Mouse (Mus musculus) heart, postnatal 0 days (tissue): ENCODE data around the gene Gmds. TPM values are rescaled to one million over a fixed set of nuclear protein-coding genes. Genes with fewer than 3 reads are reported as not detected.

ENCODE experiments used
- ATAC-seq: fragments of 200-750 bp; cut with Nextera tagmentation; 2 replicates; pipeline ENCODE4 v1.8.0; 2017; ENCODE audit warnings: low read depth, moderate number of reproducible peaks, moderate library complexity; ENCODE audit not compliant: insufficient read depth
- DNase-seq: peaks from one replicate; pipeline ENCODE4 v3.0.0-alpha.2; 2016; ENCODE audit warnings: low spot score
- H3K27ac ChIP-seq: fragments of 300-500 bp; sonication (generic); 2 replicates; pipeline ENCODE4 v1.5.1; 2014; ENCODE audit warnings: low read depth, mild to moderate bottlenecking
- H3K27me3 ChIP-seq: fragments of 300-500 bp; sonication (generic); 2 replicates; pipeline ENCODE4 v1.6.1; 2014; ENCODE audit warnings: low read length, mixed read lengths; ENCODE audit not compliant: control insufficient read depth, insufficient read depth
- H3K36me3 ChIP-seq: fragments of 300-500 bp; sonication (generic); replicated peaks from 2 replicates; pipeline ENCODE4 v1.6.1; 2014; ENCODE audit warnings: low read length, mixed read lengths; ENCODE audit not compliant: control insufficient read depth, insufficient read depth
- H3K4me1 ChIP-seq: fragments of 300-500 bp; sonication (generic); 2 replicates; pipeline ENCODE4 v1.6.1; 2014; ENCODE audit warnings: antibody characterized with exemption; ENCODE audit not compliant: control insufficient read depth, insufficient read depth
- H3K4me2 ChIP-seq: fragments of 300-500 bp; sonication (generic); 2 replicates; pipeline ENCODE4 v1.6.1; 2014; ENCODE audit warnings: low read depth, mild to moderate bottlenecking, low read length, moderate library complexity
- H3K4me3 ChIP-seq: fragments of 300-500 bp; sonication (generic); 2 replicates; pipeline ENCODE4 v1.5.1; 2014; ENCODE audit warnings: low read depth, low read length
- H3K9ac ChIP-seq: fragments of 300-500 bp; sonication (generic); replicated peaks from 2 replicates; pipeline ENCODE4 v1.6.1; 2014; ENCODE audit warnings: low read depth, low read length, mixed read lengths
- H3K9me3 ChIP-seq: fragments of 300-500 bp; sonication (generic); replicated peaks from 2 replicates; pipeline ENCODE4 v1.6.1; 2016; ENCODE audit warnings: low read length; ENCODE audit not compliant: control insufficient read depth
- CTCF ChIP-seq: IDR thresholded peaks from 2 replicates; pipeline ENCODE4 v1.5.1; 2016; ENCODE audit warnings: antibody characterized with exemption, control low read depth, low read depth
- EP300 ChIP-seq: IDR thresholded peaks from 2 replicates; pipeline ENCODE4 v1.6.1; 2016; ENCODE audit warnings: antibody characterized with exemption, low read depth
- WGBS: fragments of 180-500 bp; shearing (Covaris S2); extraction: QIAGEN DNeasy Blood & Tissue Kit; methylation state at CpG from one replicate; pipeline ENCODE4 v1.1.7; 2014; 5-methylcytosine and 5-hydroxymethylcytosine counted together
- polyA plus RNA-seq: library from polyadenylated mRNA; unstranded; fragments of >200 nt; fragmentation: Nextera tagmentation; extraction: Ambion mirVana; gene quantifications from 2 replicates; pipeline ENCODE4 v1.2.1, GENCODE M21; 2015
- total RNA-seq: library from RNA; depleted of rRNA; stranded (reverse); fragments of >200 nt; gene quantifications from 2 replicates; pipeline ENCODE4 v1.2.3, GENCODE M21; 2014; ENCODE audit warnings: low replicate concordance

The Gmds gene
- total and polyA plus RNA-seq, 2 experiments from 2014 or later: 1.3 to 13.0 TPM

DNA sequence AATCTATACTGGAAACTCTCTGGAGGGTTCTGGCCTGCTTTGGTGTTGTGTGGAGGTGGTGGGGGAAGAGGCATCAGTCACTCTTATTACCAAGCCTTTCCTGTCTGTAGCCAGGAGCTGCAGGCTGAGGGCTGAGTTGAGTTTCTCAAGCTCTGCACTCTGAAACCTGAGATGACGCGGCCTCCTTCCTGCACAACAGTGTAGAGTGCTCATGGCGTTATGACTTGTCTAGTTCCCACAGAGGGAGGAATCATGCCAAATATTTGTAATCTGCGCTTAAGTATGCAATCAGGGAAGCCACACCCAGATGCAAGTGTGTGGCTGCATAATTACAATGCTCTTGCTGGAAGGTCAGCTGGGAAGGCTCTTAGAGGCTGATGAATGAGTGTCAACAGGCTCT lies 461.5 kb downstream of the Gmds start:
- TF ChIP-seq CTCF (no peak), EP300 (no peak)
- H3K9me3 ChIP-seq: no peaks in the 10 kb centered on the region
- peaks cover 15% of the 10 kb centered on the region for H3K4me1 ChIP-seq
- no peaks in the 10 kb centered on the region for H3K27me3 ChIP-seq
- ATAC-seq: peak; percentile 94
- 3% methylated on average over 4 of the region's 4 CpGs for WGBS
- no peak overlapping the region for H3K4me2 ChIP-seq
- H3K4me3 ChIP-seq: no peak overlapping the region
- H3K9ac ChIP-seq: no peak overlapping the region
- H3K36me3 ChIP-seq: no peaks in the 10 kb centered on the region
- H3K27ac ChIP-seq: peak overlapping the region; percentile 62
- DNase-seq: peak; percentile 76

DNA sequence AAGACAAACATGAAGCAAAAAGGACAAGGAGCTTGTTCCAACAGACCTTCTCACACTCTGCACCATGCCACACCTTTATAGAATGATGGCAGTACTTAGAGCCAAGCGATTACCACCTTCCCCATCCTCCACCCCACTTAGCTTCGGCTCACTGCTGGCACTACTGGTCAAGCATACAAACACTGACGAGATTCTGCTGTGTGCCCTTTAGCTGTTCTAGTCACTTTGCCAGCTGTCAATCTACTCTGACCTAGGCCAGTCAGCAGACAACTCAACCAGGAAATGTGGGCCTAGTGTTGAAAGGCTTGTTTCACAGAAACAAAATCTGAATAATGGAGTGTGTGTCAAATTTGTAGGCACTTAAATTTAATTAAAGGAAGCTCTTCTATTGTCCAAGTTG lies 464.1 kb downstream of the Gmds start:
- H3K27me3 ChIP-seq: no peaks in the 10 kb centered on the region
- H3K4me2 ChIP-seq: no peak overlapping the region
- H3K9ac ChIP-seq: no peak overlapping the region
- peaks cover 15% of the 10 kb centered on the region for H3K4me1 ChIP-seq
- ATAC-seq (no peak), DNase-seq (no peak)
- H3K27ac ChIP-seq: no peak overlapping the region
- 61% methylated on average over 3 of the region's 3 CpGs for WGBS
- no peak for TF ChIP-seq EP300
- no peak for TF ChIP-seq CTCF
- no peak overlapping the region for H3K4me3 ChIP-seq
- no peaks in the 10 kb centered on the region for H3K36me3 ChIP-seq
- H3K9me3 ChIP-seq: no peaks in the 10 kb centered on the region

DNA sequence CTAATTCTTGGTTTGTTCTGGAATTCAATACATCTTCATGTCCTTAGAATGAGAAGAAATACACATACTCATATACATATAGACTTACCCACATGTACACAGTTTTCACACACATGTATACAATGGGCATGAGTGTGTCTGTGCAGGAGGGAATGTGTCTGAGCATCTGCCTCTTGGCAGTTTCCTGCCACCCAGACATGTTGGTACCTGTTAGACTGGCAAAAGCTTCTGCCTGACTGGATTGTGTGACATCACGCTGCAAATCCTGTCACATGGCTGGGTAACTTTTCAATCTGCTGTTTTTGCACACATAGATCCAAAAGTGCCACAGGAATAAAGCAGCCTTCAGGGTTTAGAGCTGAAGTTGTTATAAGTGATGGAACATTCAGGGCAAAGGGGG lies 465.3 kb downstream of the Gmds start:
- Histone ChIP-seq H3K4me2 (no peak overlapping the region), H3K36me3 (no peaks in the 10 kb centered on the region), H3K4me3 (no peak overlapping the region), H3K27ac (no peak overlapping the region), H3K27me3 (no peaks in the 10 kb centered on the region), H3K9ac (no peak overlapping the region), H3K4me1 (peaks cover 15% of the 10 kb centered on the region), H3K9me3 (no peaks in the 10 kb centered on the region)
- ATAC-seq (no peak), DNase-seq (no peak)
- TF ChIP-seq EP300: no peak
- no peak for TF ChIP-seq CTCF
- 79% methylated on average over 1 of the region's 1 CpGs for WGBS

DNA sequence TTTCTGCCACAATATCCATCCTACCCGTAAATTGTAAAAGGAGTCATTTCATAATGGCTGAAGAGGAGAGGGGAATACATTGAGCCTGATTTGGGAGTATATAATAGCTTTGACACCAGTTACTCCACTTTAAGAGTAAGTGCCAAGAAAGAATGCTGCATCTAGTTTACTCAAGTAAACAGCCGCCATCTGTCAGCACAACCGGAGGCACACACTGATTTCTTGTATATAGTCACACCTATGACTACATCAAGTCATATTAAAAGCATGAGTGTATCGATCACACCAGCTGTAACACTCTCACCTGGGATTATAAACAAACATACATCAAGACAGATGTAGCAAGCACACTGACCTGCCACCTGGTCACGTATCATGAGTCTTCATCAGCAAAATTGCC lies 473.8 kb downstream of the Gmds start:
- Histone ChIP-seq H3K9me3 (no peaks in the 10 kb centered on the region), H3K36me3 (no peaks in the 10 kb centered on the region), H3K27me3 (no peaks in the 10 kb centered on the region), H3K27ac (no peak overlapping the region), H3K4me2 (no peak overlapping the region), H3K4me3 (no peak overlapping the region), H3K9ac (no peak overlapping the region), H3K4me1 (no peaks in the 10 kb centered on the region)
- DNase-seq (no peak), ATAC-seq (no peak)
- 85% methylated on average over 5 of the region's 5 CpGs for WGBS
- TF ChIP-seq EP300: no peak
- TF ChIP-seq CTCF: no peak

DNA sequence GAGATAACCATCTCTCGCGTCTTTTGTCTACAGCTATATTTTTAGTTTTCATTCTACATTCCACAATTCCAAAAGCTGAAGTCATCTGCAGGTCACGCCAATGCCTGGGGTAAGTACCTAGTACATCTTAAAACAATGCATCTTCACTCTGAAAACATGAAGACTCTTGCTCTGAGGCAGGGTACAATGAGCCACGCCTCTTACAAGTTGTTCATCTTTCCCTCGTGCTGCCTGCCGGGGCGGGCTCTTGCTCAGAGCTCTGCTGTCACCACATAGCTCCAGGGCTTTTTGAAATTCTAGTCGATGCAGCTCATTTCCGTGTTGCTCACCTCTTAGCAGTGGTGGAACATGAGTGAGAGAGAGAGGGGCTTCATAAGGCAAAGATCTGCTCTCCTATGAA lies 475.1 kb downstream of the Gmds start:
- Histone ChIP-seq H3K9ac (no peak overlapping the region), H3K4me3 (no peak overlapping the region), H3K27ac (no peak overlapping the region), H3K4me1 (no peaks in the 10 kb centered on the region), H3K4me2 (no peak overlapping the region), H3K9me3 (no peaks in the 10 kb centered on the region), H3K36me3 (no peaks in the 10 kb centered on the region), H3K27me3 (no peaks in the 10 kb centered on the region)
- WGBS: 32% methylated on average over 9 of the region's 9 CpGs
- no peak for DNase-seq
- TF ChIP-seq EP300: no peak
- no peak for TF ChIP-seq CTCF
- no peak for ATAC-seq

DNA sequence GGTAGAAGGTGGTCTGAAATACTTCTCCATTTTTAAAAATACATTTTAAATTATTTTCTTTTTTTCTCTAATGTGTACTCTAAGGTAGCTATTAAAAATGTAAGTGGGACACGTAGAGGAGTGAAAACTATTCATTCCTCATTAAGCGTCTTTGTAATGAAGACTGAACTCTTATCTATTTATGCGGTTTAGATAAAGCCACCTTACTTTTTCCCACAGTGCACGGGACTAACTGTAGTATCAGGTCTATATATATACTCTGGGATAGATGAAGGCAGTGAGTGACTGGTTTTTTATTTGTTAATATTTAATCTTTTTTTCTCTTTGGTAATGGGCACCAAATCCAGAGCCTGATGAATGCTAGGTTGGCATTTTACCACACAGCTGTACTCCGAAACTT lies 478.3 kb downstream of the Gmds start:
- H3K4me2 ChIP-seq: no peak overlapping the region
- H3K27me3 ChIP-seq: no peaks in the 10 kb centered on the region
- no peak for DNase-seq
- H3K4me1 ChIP-seq: no peaks in the 10 kb centered on the region
- no peak for ATAC-seq
- no peak overlapping the region for H3K27ac ChIP-seq
- no peaks in the 10 kb centered on the region for H3K36me3 ChIP-seq
- no peaks in the 10 kb centered on the region for H3K9me3 ChIP-seq
- H3K9ac ChIP-seq: no peak overlapping the region
- TF ChIP-seq CTCF (no peak), EP300 (no peak)
- WGBS: 69% methylated on average over 5 of the region's 5 CpGs
- no peak overlapping the region for H3K4me3 ChIP-seq
